23 mouse cellular contexts compared by ENCODE assay signal in genomic region chr17:35251162-35251719, GRCm38 (mm10). TPM values are rescaled to one million over a fixed set of nuclear protein-coding genes. Genes with fewer than 3 reads are reported as not detected.
DNase-seq lines count a peak whose midpoint lies in the region; ATAC-seq and TF ChIP-seq lines count a peak whose summit lies in the region.
"Had no signal": no experiment of that assay in that cellular context is flagged by ENCODE, and none has a peak within 500 bp of the region (broad histone marks: within the 10 kb centered on the region; RNA-seq: fewer than 3 reads in every experiment).

No protein-coding gene starts in this region.

- H3K79me2 ChIP-seq in heart, adult 2 months (replicated peaks; ENCODE audit: control insufficient read depth, insufficient read depth, low read length): no peaks in the 10 kb centered on the region

- no peak; the same call in 1 of the 2 replicates for ATAC-seq in lung, embryonic 14.5 days (ENCODE audit: insufficient read depth)
- peak; percentile 98 for ATAC-seq in megakaryocyte, adult 5-6 weeks (ENCODE audit: poor library complexity, severe bottlenecking)
- ATAC-seq: CD4-positive, CD25-positive, alpha-beta regulatory T cell, adult 4 months; forebrain, embryonic 14.5 days; intestine, postnatal 0 days had no signal

- H3K27ac ChIP-seq in heart, adult 2 months: no peak overlapping the region
- H3K27ac ChIP-seq in lung, embryonic 14.5 days (ENCODE audit: low read depth): no peak overlapping the region
- H3K27ac ChIP-seq: embryonic facial prominence, embryonic 15.5 days; hindbrain, embryonic 15.5 days; liver, embryonic 14.5 days; neural tube, embryonic 12.5 days had no signal

- no peaks in the 10 kb centered on the region for H3K27me3 ChIP-seq in heart, adult 2 months (ENCODE audit: control insufficient read depth, insufficient read depth, low read length)
- H3K27me3 ChIP-seq in lung, embryonic 14.5 days (ENCODE audit: insufficient read depth, low read length): no peaks in the 10 kb centered on the region
- H3K27me3 ChIP-seq: embryonic facial prominence, embryonic 15.5 days; hindbrain, embryonic 15.5 days; neural tube, embryonic 12.5 days had no signal

- no peak for TF ChIP-seq CTCF in heart, adult 2 months (IDR thresholded peaks at IDR 0.05)
- no peak for TF ChIP-seq CTCF in lung, embryonic 14.5 days (IDR thresholded peaks at IDR 0.05; ENCODE audit: low read depth)

- intact Hi-C loops in heart, adult 2 months (cut with DNase I): no loop called here
- intact Hi-C loops in heart, postnatal 25 days (cut with DNase I): no loop called here

- 0 out of 2 replicates have a peak, but pooled peaks have one; percentile 9 for TF ChIP-seq EP300 in heart, adult 2 months (IDR thresholded peaks at IDR 0.05; ENCODE audit: insufficient read depth, low read depth, low read length)

- no peak for TF ChIP-seq POLR2A in heart, adult 2 months (IDR thresholded peaks at IDR 0.05; ENCODE audit: insufficient read depth, low read depth, low read length)

- peaks cover 2% of the 10 kb centered on the region; the same call in 1 of the 2 replicates for H3K4me1 ChIP-seq in heart, adult 2 months (ENCODE audit: control insufficient read depth, insufficient read depth, low read length)
- no peaks in the 10 kb centered on the region for H3K4me1 ChIP-seq in lung, embryonic 14.5 days (ENCODE audit: insufficient read depth)

- H3K9ac ChIP-seq in heart, adult 2 months (ENCODE audit: low read depth, low read length): no peak overlapping the region
- H3K9ac ChIP-seq in lung, embryonic 14.5 days: no peak overlapping the region
- H3K9ac ChIP-seq: embryonic facial prominence, embryonic 15.5 days; hindbrain, embryonic 15.5 days; liver, embryonic 14.5 days; neural tube, embryonic 12.5 days had no signal

- WGBS in heart, adult 2 months: 66% methylated on average over 15 of the region's 15 CpGs
- WGBS in lung, embryonic 14.5 days: 65% methylated on average over 15 of the region's 15 CpGs

- H3K4me3 ChIP-seq in heart, adult 2 months: no peak overlapping the region
- H3K4me3 ChIP-seq in lung, embryonic 14.5 days (ENCODE audit: low read depth, low read length): no peak overlapping the region
- H3K4me3 ChIP-seq: embryonic facial prominence, embryonic 15.5 days; hindbrain, embryonic 15.5 days; neural tube, embryonic 12.5 days had no signal

- peaks cover 5% of the 10 kb centered on the region; the same call in 1 of the 2 replicates for H3K36me3 ChIP-seq in heart, adult 2 months (ENCODE audit: control insufficient read depth, insufficient read depth, low read length)
- H3K36me3 ChIP-seq in lung, embryonic 14.5 days (ENCODE audit: insufficient read depth): peaks cover 81% of the 10 kb centered on the region

- no peak overlapping the region for H3K4me2 ChIP-seq in lung, embryonic 14.5 days
- H3K4me2 ChIP-seq: embryonic facial prominence, embryonic 15.5 days; hindbrain, embryonic 15.5 days; neural tube, embryonic 12.5 days had no signal

- H3K9me3 ChIP-seq in lung, embryonic 14.5 days (ENCODE audit: low read depth, low read length): no peaks in the 10 kb centered on the region
- H3K9me3 ChIP-seq: embryonic facial prominence, embryonic 15.5 days; hindbrain, embryonic 15.5 days; neural tube, embryonic 12.5 days had no signal

- no peak for DNase-seq in heart, adult 2 months
- no peak for DNase-seq in heart, postnatal 25 days (ENCODE audit: low spot score)
- DNase-seq in fat pad, adult 2 months (ENCODE audit: extremely low read depth, low read depth, low spot score): peak; percentile 51
- peak; percentile 38 for DNase-seq in lung, embryonic 14.5 days
- no peak for DNase-seq in urinary bladder, postnatal 4 days (ENCODE audit: low spot score in 2 of 2)
- DNase-seq in Muller cell, postnatal 12 days (ENCODE audit: inconsistent ontology term): no peak
- DNase-seq: adrenal gland, postnatal 36 days; heart, postnatal 10 days; kidney, postnatal 10 days; right cerebral cortex, postnatal 4 days; thymus, adult 2 months had no signal

RNA-seq across cellular contexts. Expression of gene Ddx39b, which starts 9.7 kb away (rescaled TPM):
- 10 to 100 TPM; 82.3 to 83.4 TPM for total RNA-seq in heart, adult 2 months (2021)
- 148 and 178 TPM in 2 replicates for polyA plus RNA-seq in heart, adult 2 months (2012; rRNA removed)
- 10 to 100 TPM; 89.2 to 99.4 TPM for total RNA-seq in heart, postnatal 25 days (2021)
- 529 and 569 TPM in 2 replicates for polyA plus RNA-seq in lung, embryonic 14.5 days (2014; fragmentation: Nextera tagmentation; extraction: Ambion mirVana)
- 166 TPM in 2 replicates for total RNA-seq in megakaryocyte, adult 5-6 weeks (2015)
- total RNA-seq in megakaryocyte, adult 5-6 weeks (2017): 115 and 125 TPM in 2 replicates

RNA-seq across cellular contexts. Expression of gene H2-D1, which starts 11.3 kb away (rescaled TPM):
- 100 to 1,000 TPM; 105 to 131 TPM for total RNA-seq in heart, adult 2 months (2021)
- 222 and 286 TPM in 2 replicates for polyA plus RNA-seq in heart, adult 2 months (2012; rRNA removed)
- 10 to 100 TPM; 84.3 to 89.6 TPM for total RNA-seq in heart, postnatal 25 days (2021)
- 69.7 and 73.2 TPM in 2 replicates for polyA plus RNA-seq in lung, embryonic 14.5 days (2014; fragmentation: Nextera tagmentation; extraction: Ambion mirVana)
- total RNA-seq in megakaryocyte, adult 5-6 weeks (2015): 572 and 605 TPM in 2 replicates
- 1,046 and 1,120 TPM in 2 replicates for total RNA-seq in megakaryocyte, adult 5-6 weeks (2017)

RNA-seq across cellular contexts. Expression of gene Nfkbil1, which starts 15.6 kb away (rescaled TPM):
- 1 to 10 TPM; 6.5 to 8.2 TPM for total RNA-seq in heart, adult 2 months (2021)
- polyA plus RNA-seq in heart, adult 2 months (2012; rRNA removed): 3.9 and 5.0 TPM in 2 replicates
- 1 to 10 TPM; 8.2 to 8.7 TPM for total RNA-seq in heart, postnatal 25 days (2021)
- polyA plus RNA-seq in lung, embryonic 14.5 days (2014; fragmentation: Nextera tagmentation; extraction: Ambion mirVana): 3.0 and 4.5 TPM in 2 replicates
- 2.2 and 4.5 TPM in 2 replicates for total RNA-seq in megakaryocyte, adult 5-6 weeks (2015)
- total RNA-seq in megakaryocyte, adult 5-6 weeks (2017): 10.2 and 13.3 TPM in 2 replicates

RNA-seq across cellular contexts. Expression of gene Atp6v1g2, which starts 17.8 kb away (rescaled TPM):
- total RNA-seq in heart, adult 2 months (2021): 1 to 10 TPM; 3.0 to 3.2 TPM
- 6.4 and 10.1 TPM in 2 replicates for polyA plus RNA-seq in heart, adult 2 months (2012; rRNA removed)
- 1 to 10 TPM; 2.5 to 2.8 TPM for total RNA-seq in heart, postnatal 25 days (2021)
- polyA plus RNA-seq in lung, embryonic 14.5 days (2014; fragmentation: Nextera tagmentation; extraction: Ambion mirVana): 3.7 and 5.9 TPM in 2 replicates
- 6.2 and 6.9 TPM in 2 replicates for total RNA-seq in megakaryocyte, adult 5-6 weeks (2015)
- total RNA-seq in megakaryocyte, adult 5-6 weeks (2017): 3.0 and 3.6 TPM in 2 replicates

RNA-seq across cellular contexts. Expression of gene Gm16181, which starts 30.6 kb away (rescaled TPM):
- total RNA-seq in heart, adult 2 months (2021): not detected
- polyA plus RNA-seq in heart, adult 2 months (2012; rRNA removed): 2.1 and 3.2 TPM in 2 replicates
- total RNA-seq in heart, postnatal 25 days (2021): under 1 TPM; 0.50 to 0.65 TPM
- 0.37 and 0.70 TPM in 2 replicates for polyA plus RNA-seq in lung, embryonic 14.5 days (2014; fragmentation: Nextera tagmentation; extraction: Ambion mirVana)
- total RNA-seq in megakaryocyte, adult 5-6 weeks (2015): 0.76 and 2.5 TPM in 2 replicates
- total RNA-seq in megakaryocyte, adult 5-6 weeks (2017): 0.88 and 4.0 TPM in 2 replicates
- total RNA-seq: adrenal gland, postnatal 36 days; gastrocnemius, adult 18-20 months; left cerebral cortex, postnatal 10 days; midbrain, postnatal 0 days had no signal
- polyA plus RNA-seq: cortical plate, adult 2 months; forebrain, embryonic 14.5 days; neural tube, embryonic 12.5 days; thymus, adult 2 months had no signal

Comparison
In these comparisons a context has a peak if more than half of its experiments do, and no peak if none do; other contexts are left out.
1. DNase-seq: peak in fat pad, adult 2 months (single experiment) and lung, embryonic 14.5 days (single experiment); none in heart, adult 2 months (0 of 2), heart, postnatal 25 days (single experiment), urinary bladder, postnatal 4 days (0 of 2) and Muller cell, postnatal 12 days (single experiment).
2. RNA of gene H2-D1, which starts 11.3 kb away (total RNA-seq): 572 to 1,120 TPM in megakaryocyte, adult 5-6 weeks; 105 to 131 TPM in heart, adult 2 months and 84.3 to 89.6 TPM in heart, postnatal 25 days; every median in the first group is over 4 times any median in the second.